9 mouse cellular contexts compared by ENCODE assay signal in genomic region chr3:37738171-37738950, GRCm38 (mm10). TPM values are rescaled to one million over a fixed set of nuclear protein-coding genes. Genes with fewer than 3 reads are reported as not detected.
A peak's percentile ranks its signal among the peaks of the same experiment; 100 is the strongest.
DNase-seq lines count a peak whose midpoint lies in the region; ATAC-seq lines count a peak whose summit lies in the region.
"Had no signal": no experiment of that assay in that cellular context is flagged by ENCODE, and none has a peak within 500 bp of the region (broad histone marks: within the 10 kb centered on the region; RNA-seq: fewer than 3 reads in every experiment).

No protein-coding gene starts in this region.

- no peak overlapping the region for H3K4me2 ChIP-seq in forebrain, embryonic 16.5 days (ENCODE audit: low read length)
- no peak overlapping the region for H3K4me2 ChIP-seq in forebrain, embryonic 15.5 days (replicated peaks)

- no peaks in the 10 kb centered on the region for H3K36me3 ChIP-seq in forebrain, embryonic 16.5 days (ENCODE audit: control insufficient read depth, insufficient read depth)
- H3K36me3 ChIP-seq in forebrain, embryonic 15.5 days, result no peaks in the 10 kb centered on the region
- H3K36me3 ChIP-seq in splenic B cell, adult 2 months (ENCODE audit: control insufficient read depth, insufficient read depth, low read length, poor library complexity, severe bottlenecking), result no peaks in the 10 kb centered on the region

- ATAC-seq in forebrain, embryonic 16.5 days, result peak; percentile 24; the same call in 1 of the 2 replicates
- no peak for ATAC-seq in forebrain, embryonic 15.5 days (replicated peaks)

- H3K9me3 ChIP-seq in forebrain, embryonic 16.5 days (ENCODE audit: control insufficient read depth, low read length), result no peaks in the 10 kb centered on the region
- H3K9me3 ChIP-seq in forebrain, embryonic 15.5 days, result no peaks in the 10 kb centered on the region
- H3K9me3 ChIP-seq: megakaryocyte, embryonic 14.5 days had no signal

- H3K4me3 ChIP-seq in forebrain, embryonic 16.5 days (replicated peaks; ENCODE audit: low read length), result no peak overlapping the region
- H3K4me3 ChIP-seq in forebrain, embryonic 15.5 days, result no peak overlapping the region
- H3K4me3 ChIP-seq: megakaryocyte, embryonic 14.5 days had no signal

- H3K27me3 ChIP-seq in forebrain, embryonic 16.5 days (replicated peaks; ENCODE audit: control insufficient read depth, insufficient read depth, low read length), result no peaks in the 10 kb centered on the region
- no peaks in the 10 kb centered on the region for H3K27me3 ChIP-seq in forebrain, embryonic 15.5 days
- H3K27me3 ChIP-seq in splenic B cell, adult 2 months (ENCODE audit: control insufficient read depth, insufficient read depth, low read length, poor library complexity, severe bottlenecking), result no peaks in the 10 kb centered on the region

- no peak overlapping the region for H3K27ac ChIP-seq in forebrain, embryonic 16.5 days (ENCODE audit: low read length)
- H3K27ac ChIP-seq in forebrain, embryonic 15.5 days (replicated peaks), result no peak overlapping the region

- no peak overlapping the region for H3K9ac ChIP-seq in forebrain, embryonic 16.5 days (replicated peaks; ENCODE audit: low read depth, low read length)
- H3K9ac ChIP-seq in forebrain, embryonic 15.5 days (replicated peaks), result no peak overlapping the region

- peak; percentile 43 for DNase-seq in kidney, adult 9 months
- no peak for DNase-seq in kidney, adult 11 months
- DNase-seq in right cerebral cortex, postnatal 14 days, result peak; percentile 12
- DNase-seq in right cerebral cortex, postnatal 36 days (ENCODE audit: low spot score in 2 of 2), result no peak
- DNase-seq in splenic B cell, adult 2 months (ENCODE audit: low read depth, low spot score), result peak; percentile 45
- no peak for DNase-seq in spleen, postnatal 36 days (ENCODE audit: low spot score in 2 of 2)

- peaks cover 12% of the 10 kb centered on the region for H3K4me1 ChIP-seq in forebrain, embryonic 16.5 days (replicated peaks; ENCODE audit: control insufficient read depth, insufficient read depth, low read length)
- peaks cover 17% of the 10 kb centered on the region for H3K4me1 ChIP-seq in forebrain, embryonic 15.5 days

- WGBS in forebrain, embryonic 16.5 days, result 57% methylated on average over 17 of the region's 17 CpGs
- 64% methylated on average over 17 of the region's 17 CpGs for WGBS in forebrain, embryonic 15.5 days

RNA-seq across cellular contexts. Expression of gene Gm5148, which starts 14.1 kb away (rescaled TPM):
- 5.1 and 6.1 TPM in 2 replicates for polyA plus RNA-seq in forebrain, embryonic 16.5 days (2015; fragmentation: Nextera tagmentation; extraction: Ambion mirVana)
- 5.7 and 6.1 TPM in 2 replicates for polyA plus RNA-seq in forebrain, embryonic 15.5 days (2015; fragmentation: Nextera tagmentation; extraction: Ambion mirVana)

Comparison
In these comparisons a context has a peak if more than half of its experiments do, and no peak if none do; other contexts are left out.
1. DNase-seq: peak in kidney, adult 9 months (single experiment), right cerebral cortex, postnatal 14 days (single experiment) and splenic B cell, adult 2 months (single experiment); none in kidney, adult 11 months (single experiment), right cerebral cortex, postnatal 36 days (0 of 2) and spleen, postnatal 36 days (0 of 2).